Mouse (Mus musculus): ENCODE measurements around the gene Glt1d1. TPM values are rescaled to one million over a fixed set of nuclear protein-coding genes. Genes with fewer than 3 reads are reported as not detected.
"Not testable (repeated sequence)": the region's sequence is repeated elsewhere in the genome, so short reads cannot be mapped to it uniquely, and the experiment has no call there.

Glt1d1 gene
- polyA plus RNA-seq, 1 experiment from 2014 or later: 0.98 TPM

DNA sequence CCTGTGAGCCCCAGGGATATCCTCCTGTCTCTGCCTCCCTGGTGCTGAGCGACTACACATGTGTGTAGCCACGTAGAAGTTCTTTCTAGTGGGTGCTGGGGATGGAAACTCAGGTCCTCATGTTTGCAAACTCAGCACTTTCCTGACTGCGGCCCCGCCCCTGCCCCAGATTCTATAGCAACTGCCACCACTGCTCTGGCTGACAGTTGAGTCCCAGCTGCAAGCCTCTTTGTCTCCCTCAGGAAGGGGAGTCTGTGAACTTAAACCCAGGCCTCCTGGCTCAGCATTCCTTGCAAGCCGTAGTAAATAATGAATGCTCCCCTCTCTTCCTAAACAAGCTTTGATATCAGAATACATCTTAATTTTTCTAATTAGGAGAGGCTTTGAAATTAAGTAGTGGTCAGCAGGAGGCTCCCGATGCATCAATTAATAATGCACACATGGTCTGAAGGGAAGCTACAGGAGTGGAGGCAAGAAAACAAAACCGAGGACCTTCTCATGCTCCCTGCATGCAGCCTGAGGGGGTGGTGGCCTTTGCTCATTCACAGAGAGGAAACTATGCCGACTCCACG lies 71.6 kb downstream of the Glt1d1 start:
- Histone ChIP-seq H3K9me3 (ENCODE audit: control insufficient read depth, low read length) (no peaks in the 10 kb centered on the region), H3K27ac (ENCODE audit: low read length) (no peak overlapping the region), H3K4me2 (ENCODE audit: low read length) (no peak overlapping the region), H3K36me3 (ENCODE audit: control insufficient read depth, insufficient read depth) (no peaks in the 10 kb centered on the region), H3K4me3 (replicated peaks; ENCODE audit: low read length) (no peak overlapping the region), H3K27me3 (replicated peaks; ENCODE audit: control insufficient read depth, insufficient read depth, low read length) (no peaks in the 10 kb centered on the region), H3K4me1 (replicated peaks; ENCODE audit: control insufficient read depth, insufficient read depth, low read length) (no peaks in the 10 kb centered on the region), H3K9ac (replicated peaks; ENCODE audit: low read depth, low read length) (no peak overlapping the region)
- 32% methylated on average over 9 of the region's 9 CpGs for WGBS
- no peak for ATAC-seq

DNA sequence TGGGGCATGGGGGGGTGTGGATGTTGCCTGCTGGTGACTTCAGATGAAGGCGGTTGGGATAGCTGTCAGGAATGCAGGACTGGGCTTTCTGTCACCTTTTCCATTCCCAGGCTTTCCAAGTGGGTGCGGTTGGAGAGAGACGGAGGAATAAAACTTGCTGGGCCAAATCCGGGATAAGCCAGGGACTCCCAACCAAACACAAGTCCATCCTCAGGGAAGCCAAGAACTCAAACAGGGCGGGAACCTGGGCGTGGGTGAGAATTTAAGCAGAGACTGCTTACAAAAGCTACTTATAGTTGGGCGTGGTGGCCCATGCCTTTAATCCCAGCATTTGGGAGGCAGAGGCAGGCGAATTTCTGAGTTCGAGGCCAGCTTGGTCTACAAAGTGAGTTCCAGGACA lies 73.2 kb downstream of the Glt1d1 start:
- H3K36me3 ChIP-seq (ENCODE audit: control insufficient read depth, insufficient read depth): no peaks in the 10 kb centered on the region
- H3K9ac ChIP-seq (replicated peaks; ENCODE audit: low read depth, low read length): no peak overlapping the region
- no peak overlapping the region for H3K27ac ChIP-seq (ENCODE audit: low read length)
- H3K9me3 ChIP-seq (ENCODE audit: control insufficient read depth, low read length): no peaks in the 10 kb centered on the region
- no peaks in the 10 kb centered on the region for H3K4me1 ChIP-seq (replicated peaks; ENCODE audit: control insufficient read depth, insufficient read depth, low read length)
- no peak overlapping the region for H3K4me2 ChIP-seq (ENCODE audit: low read length)
- no peak for ATAC-seq
- H3K27me3 ChIP-seq (replicated peaks; ENCODE audit: control insufficient read depth, insufficient read depth, low read length): no peaks in the 10 kb centered on the region
- WGBS: 96% methylated on average over 9 of the region's 9 CpGs
- no peak overlapping the region for H3K4me3 ChIP-seq (replicated peaks; ENCODE audit: low read length)

DNA sequence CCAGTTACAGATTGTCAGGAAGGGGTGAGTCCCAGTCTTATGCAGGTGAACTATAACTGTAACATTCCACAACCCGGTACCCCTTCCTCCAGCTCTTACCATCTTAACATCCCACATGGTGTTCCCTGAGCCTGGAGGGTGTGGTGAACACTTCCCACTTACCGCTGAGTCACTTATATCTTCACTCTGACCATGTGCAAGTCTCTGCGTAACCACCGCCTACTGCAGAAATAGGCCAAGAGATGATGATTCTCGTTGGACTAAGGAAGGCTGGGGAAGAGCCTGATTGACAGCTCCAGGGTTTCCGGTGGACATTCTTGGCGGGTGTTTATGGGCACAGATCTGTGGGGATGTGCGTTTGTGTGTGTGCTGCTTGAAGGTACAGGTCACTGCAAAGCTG lies 73.9 kb downstream of the Glt1d1 start:
- Histone ChIP-seq H3K9me3 (ENCODE audit: control insufficient read depth, low read length) (no peaks in the 10 kb centered on the region), H3K36me3 (ENCODE audit: control insufficient read depth, insufficient read depth) (no peaks in the 10 kb centered on the region), H3K4me2 (ENCODE audit: low read length) (no peak overlapping the region), H3K4me3 (replicated peaks; ENCODE audit: low read length) (no peak overlapping the region), H3K27me3 (replicated peaks; ENCODE audit: control insufficient read depth, insufficient read depth, low read length) (no peaks in the 10 kb centered on the region), H3K27ac (ENCODE audit: low read length) (no peak overlapping the region), H3K4me1 (replicated peaks; ENCODE audit: control insufficient read depth, insufficient read depth, low read length) (no peaks in the 10 kb centered on the region), H3K9ac (replicated peaks; ENCODE audit: low read depth, low read length) (no peak overlapping the region)
- no peak for ATAC-seq
- 89% methylated on average over 8 of the region's 8 CpGs for WGBS

DNA sequence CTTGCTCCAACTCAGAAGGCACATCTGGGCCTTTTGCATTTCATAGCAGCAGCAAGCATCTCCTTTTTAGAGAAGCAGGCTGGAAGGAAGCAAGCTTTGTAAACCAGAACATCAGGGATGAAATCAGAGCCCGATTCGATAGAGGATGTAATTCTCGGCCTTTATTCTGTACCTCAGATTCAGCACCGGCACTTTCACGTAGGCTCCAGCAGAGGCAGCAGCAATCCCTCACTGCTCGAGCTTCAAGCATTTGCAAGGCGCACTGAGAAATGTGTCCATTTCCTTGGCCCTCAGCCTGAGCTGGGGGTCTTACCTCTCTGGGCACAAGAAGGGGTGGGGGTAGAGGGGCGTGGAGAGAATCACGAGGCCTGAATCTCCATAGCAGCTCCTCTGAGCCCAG lies 76.1 kb downstream of the Glt1d1 start:
- 79% methylated on average over 9 of the region's 9 CpGs for WGBS

DNA sequence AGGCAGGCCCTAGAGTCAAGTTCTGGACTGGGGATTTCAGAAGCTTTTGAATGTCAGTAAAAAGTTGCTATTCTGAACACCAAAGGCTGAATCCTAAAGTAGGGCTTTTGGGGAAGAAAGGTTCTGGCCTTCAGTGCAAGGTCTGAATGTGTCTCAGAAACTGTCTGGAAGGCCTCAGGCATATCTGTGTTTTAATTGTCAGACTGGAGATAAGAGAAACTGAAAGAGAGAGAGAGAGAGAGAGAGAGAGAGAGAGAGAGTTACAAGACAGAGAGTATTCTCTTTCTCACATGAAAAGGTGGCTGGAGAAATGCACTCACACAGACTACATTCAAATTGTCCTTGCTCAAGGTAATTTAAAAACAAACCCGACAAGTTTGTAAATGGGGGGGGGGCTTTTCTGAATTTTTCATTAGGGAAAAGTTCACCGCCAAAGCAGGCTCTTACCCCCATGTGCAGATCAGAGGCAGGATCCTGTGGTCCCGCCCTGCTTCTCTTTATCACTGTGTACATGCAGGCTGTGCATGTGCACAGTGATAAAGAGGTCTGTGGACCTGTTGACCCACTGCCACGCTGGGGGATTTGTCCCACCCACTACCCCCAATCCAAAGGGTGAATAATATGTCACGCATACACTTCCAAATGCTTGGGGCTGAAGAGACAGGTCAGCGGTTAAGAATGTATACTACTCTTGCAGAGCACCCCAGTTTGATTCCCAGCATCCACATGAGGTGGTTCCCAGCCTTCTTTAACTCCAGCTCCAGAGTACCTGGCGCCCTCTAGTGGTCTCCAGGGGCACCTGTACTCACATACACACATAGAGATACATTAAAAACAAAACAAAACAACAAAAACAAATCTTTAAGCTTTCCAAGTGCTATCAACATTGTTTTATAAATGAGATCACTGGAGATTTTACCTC lies 83.0 kb downstream of the Glt1d1 start:
- no peak overlapping the region for H3K27ac ChIP-seq (ENCODE audit: low read length)
- no peak for ATAC-seq
- H3K4me3 ChIP-seq (replicated peaks; ENCODE audit: low read length): no peak overlapping the region
- no peak overlapping the region for H3K4me2 ChIP-seq (ENCODE audit: low read length)
- H3K4me1 ChIP-seq (replicated peaks; ENCODE audit: control insufficient read depth, insufficient read depth, low read length): no peaks in the 10 kb centered on the region
- H3K9me3 ChIP-seq (ENCODE audit: control insufficient read depth, low read length): peaks cover 6% of the 10 kb centered on the region; the same call in 1 of the 2 replicates
- WGBS: 79% methylated on average over 7 of the region's 7 CpGs
- no peaks in the 10 kb centered on the region for H3K36me3 ChIP-seq (ENCODE audit: control insufficient read depth, insufficient read depth)
- no peaks in the 10 kb centered on the region for H3K27me3 ChIP-seq (replicated peaks; ENCODE audit: control insufficient read depth, insufficient read depth, low read length)
- no peak overlapping the region for H3K9ac ChIP-seq (replicated peaks; ENCODE audit: low read depth, low read length)

More for the DNA sequence above, 76.1 kb downstream of the Glt1d1 start:
- Histone ChIP-seq H3K9ac (replicated peaks; ENCODE audit: low read depth, low read length) (no peak overlapping the region), H3K4me2 (ENCODE audit: low read length) (no peak overlapping the region), H3K27ac (ENCODE audit: low read length) (no peak overlapping the region), H3K9me3 (ENCODE audit: control insufficient read depth, low read length) (peaks cover 5% of the 10 kb centered on the region; the same call in 1 of the 2 replicates), H3K4me3 (replicated peaks; ENCODE audit: low read length) (no peak overlapping the region), H3K36me3 (ENCODE audit: control insufficient read depth, insufficient read depth) (no peaks in the 10 kb centered on the region), H3K4me1 (replicated peaks; ENCODE audit: control insufficient read depth, insufficient read depth, low read length) (no peaks in the 10 kb centered on the region), H3K27me3 (replicated peaks; ENCODE audit: control insufficient read depth, insufficient read depth, low read length) (no peaks in the 10 kb centered on the region)
- no peak for ATAC-seq

DNA sequence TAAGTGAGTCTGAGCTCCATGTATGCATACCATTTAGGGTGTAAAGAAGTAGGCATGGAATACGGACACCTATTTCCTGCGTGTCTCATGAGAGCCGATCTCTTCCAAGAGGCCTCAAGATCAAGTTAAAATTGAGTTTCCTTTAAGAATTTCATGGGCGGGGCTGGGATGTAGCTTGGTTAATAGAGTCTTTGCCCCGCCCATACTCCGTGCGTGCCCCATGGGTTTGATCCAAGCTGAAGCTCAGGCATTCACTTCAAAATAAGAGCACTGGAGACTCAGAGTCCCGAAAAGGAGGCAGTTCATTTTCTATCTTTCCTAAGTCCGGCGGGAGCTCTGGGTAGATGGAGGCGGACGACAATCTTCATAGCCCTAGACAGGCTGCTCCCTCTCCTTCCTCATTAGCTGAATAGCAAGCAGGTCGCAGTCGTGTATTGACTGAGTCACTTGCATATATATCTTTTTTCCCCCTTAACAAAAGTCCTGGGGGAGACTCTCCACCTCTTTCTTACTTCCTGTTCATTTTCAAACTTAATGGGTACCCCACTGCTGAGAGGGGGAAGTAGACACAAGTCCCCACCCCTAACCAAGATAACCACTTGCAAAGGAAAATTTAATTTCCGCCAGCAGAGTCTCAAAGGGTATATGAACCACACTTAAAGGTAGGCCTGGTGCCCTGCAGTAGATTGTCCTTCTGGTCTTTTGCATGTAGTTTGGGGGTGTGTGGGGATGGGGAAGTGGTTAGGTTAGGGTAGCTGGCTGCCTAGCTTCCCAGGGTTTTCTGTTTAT lies 88.7 kb downstream of the Glt1d1 start:
- no peaks in the 10 kb centered on the region for H3K4me1 ChIP-seq (replicated peaks; ENCODE audit: control insufficient read depth, insufficient read depth, low read length)
- H3K9me3 ChIP-seq (ENCODE audit: control insufficient read depth, low read length): no peaks in the 10 kb centered on the region
- no peaks in the 10 kb centered on the region for H3K36me3 ChIP-seq (ENCODE audit: control insufficient read depth, insufficient read depth)
- H3K4me2 ChIP-seq (ENCODE audit: low read length): peak overlapping the region; percentile 32
- H3K27me3 ChIP-seq (replicated peaks; ENCODE audit: control insufficient read depth, insufficient read depth, low read length): no peaks in the 10 kb centered on the region
- 0 out of 2 replicates have a peak overlapping the region, but pooled peaks have one; percentile 7 for H3K4me3 ChIP-seq (replicated peaks; ENCODE audit: low read length)
- WGBS: 27% methylated on average over 15 of the region's 15 CpGs
- peak; percentile 61 for ATAC-seq
- no peak overlapping the region for H3K9ac ChIP-seq (replicated peaks; ENCODE audit: low read depth, low read length)
- no peak overlapping the region for H3K27ac ChIP-seq (ENCODE audit: low read length)

DNA sequence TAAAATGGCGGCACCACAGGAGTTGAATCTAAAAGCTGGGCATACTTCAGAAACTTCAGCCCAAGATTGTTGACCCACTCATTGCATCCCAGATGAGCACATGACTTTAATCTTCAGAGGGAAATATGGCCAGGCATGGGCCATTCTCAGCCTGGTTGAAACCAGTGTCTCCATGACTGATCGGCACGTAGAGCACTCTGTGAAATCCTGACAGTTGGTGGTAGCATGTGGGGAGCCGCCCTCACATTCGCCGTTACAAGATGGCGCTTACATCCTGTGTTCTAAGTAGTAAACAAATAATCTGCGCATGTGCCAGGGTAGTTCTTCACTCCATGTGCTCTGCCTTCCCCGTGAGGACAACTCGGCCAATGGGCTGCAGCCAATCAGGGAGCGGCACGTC lies 90.1 kb downstream of the Glt1d1 start:
- H3K27ac ChIP-seq (ENCODE audit: low read length); H3K4me3 ChIP-seq (replicated peaks; ENCODE audit: low read length); H3K9ac ChIP-seq (replicated peaks; ENCODE audit: low read depth, low read length); H3K4me1 ChIP-seq (replicated peaks; ENCODE audit: control insufficient read depth, insufficient read depth, low read length); H3K36me3 ChIP-seq (ENCODE audit: control insufficient read depth, insufficient read depth); H3K27me3 ChIP-seq (replicated peaks; ENCODE audit: control insufficient read depth, insufficient read depth, low read length); ATAC-seq; H3K4me2 ChIP-seq (ENCODE audit: low read length); H3K9me3 ChIP-seq (ENCODE audit: control insufficient read depth, low read length): not testable (repeated sequence)
- WGBS: 95% methylated on average over 12 of the region's 12 CpGs

DNA sequence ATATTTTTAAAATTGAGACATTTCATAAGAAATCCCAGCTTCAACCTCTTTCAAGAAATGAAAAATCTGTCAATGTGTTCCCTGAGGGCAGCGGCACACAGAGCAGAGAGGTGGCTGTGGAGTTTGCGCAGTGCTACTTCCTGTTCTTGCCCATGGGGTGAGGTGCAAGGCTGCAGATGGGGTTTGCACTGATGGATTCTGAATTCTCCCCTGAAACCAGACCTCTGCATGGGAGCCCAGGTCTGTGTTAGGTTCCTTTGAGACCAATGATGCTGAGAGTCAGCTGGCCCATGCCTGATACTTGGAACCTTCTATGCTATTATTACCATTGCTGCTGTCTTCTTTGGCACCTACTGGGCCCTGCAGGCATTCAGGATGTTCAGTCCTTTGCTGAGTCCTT lies 98.3 kb downstream of the Glt1d1 start:
- ATAC-seq: no peak
- Histone ChIP-seq H3K4me2 (ENCODE audit: low read length) (no peak overlapping the region), H3K9ac (replicated peaks; ENCODE audit: low read depth, low read length) (no peak overlapping the region), H3K36me3 (ENCODE audit: control insufficient read depth, insufficient read depth) (no peaks in the 10 kb centered on the region), H3K27ac (ENCODE audit: low read length) (no peak overlapping the region), H3K4me3 (replicated peaks; ENCODE audit: low read length) (no peak overlapping the region), H3K9me3 (ENCODE audit: control insufficient read depth, low read length) (0 out of 2 replicates have a peak, but pooled peaks cover 2% of the 10 kb centered on the region), H3K27me3 (replicated peaks; ENCODE audit: control insufficient read depth, insufficient read depth, low read length) (no peaks in the 10 kb centered on the region), H3K4me1 (replicated peaks; ENCODE audit: control insufficient read depth, insufficient read depth, low read length) (no peaks in the 10 kb centered on the region)
- 93% methylated on average over 2 of the region's 2 CpGs for WGBS

DNA sequence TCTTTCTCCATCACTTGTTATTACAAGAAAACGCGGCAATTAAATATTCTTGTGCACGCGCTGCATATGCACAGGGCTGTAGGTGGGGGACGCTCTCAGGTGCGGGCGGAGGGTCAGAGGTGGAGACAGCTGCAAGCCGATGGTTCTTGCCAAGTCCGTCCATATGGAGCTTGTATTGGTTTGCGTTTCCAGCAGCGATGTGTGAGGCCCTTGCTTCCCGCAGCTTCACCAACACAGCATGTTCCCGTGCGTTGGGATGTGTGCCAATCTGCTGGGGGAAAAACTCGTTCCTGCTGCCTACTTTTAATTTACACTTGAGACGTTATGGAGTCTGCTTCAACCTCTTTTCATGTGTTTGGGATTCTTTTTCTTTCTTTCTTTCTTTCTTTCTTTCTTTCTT lies 109.3 kb downstream of the Glt1d1 start:
- Histone ChIP-seq H3K9ac (replicated peaks; ENCODE audit: low read depth, low read length) (no peak overlapping the region), H3K9me3 (ENCODE audit: control insufficient read depth, low read length) (no peaks in the 10 kb centered on the region), H3K4me2 (ENCODE audit: low read length) (peak overlapping the region; percentile 29; the same call in 1 of the 2 replicates), H3K27me3 (replicated peaks; ENCODE audit: control insufficient read depth, insufficient read depth, low read length) (no peaks in the 10 kb centered on the region), H3K36me3 (ENCODE audit: control insufficient read depth, insufficient read depth) (no peaks in the 10 kb centered on the region), H3K4me1 (replicated peaks; ENCODE audit: control insufficient read depth, insufficient read depth, low read length) (peaks cover 3% of the 10 kb centered on the region; the same call in 1 of the 2 replicates), H3K4me3 (replicated peaks; ENCODE audit: low read length) (0 out of 2 replicates have a peak overlapping the region, but pooled peaks have one; percentile 11), H3K27ac (ENCODE audit: low read length) (no peak overlapping the region)
- ATAC-seq: no peak
- 45% methylated on average over 16 of the region's 16 CpGs for WGBS

Measured in forebrain, embryonic 16.5 days (tissue).